Comparison of ENCODE assay signal across 8 mouse cellular contexts in genomic region chr9:27029828-27030762, GRCm38 (mm10). TPM values are rescaled to one million over a fixed set of nuclear protein-coding genes. Genes with fewer than 3 reads are reported as not detected.
DNase-seq lines count a peak whose midpoint lies in the region; ATAC-seq lines count a peak whose summit lies in the region.

Gene Vps26b, minus strand, starts transcription at chr9:27030065.
Gene Ncapd3, plus strand, starts transcription at chr9:27030175.

- H3K4me1 ChIP-seq in hindbrain, embryonic 16.5 days (ENCODE audit: control insufficient read depth, insufficient read depth, low read depth, low read length), result peaks cover 34% of the 10 kb centered on the region

- peak within 1 kb of the TSS; percentile 84 for H3K4me2 ChIP-seq in hindbrain, embryonic 16.5 days (ENCODE audit: low read length)

- WGBS in hindbrain, embryonic 16.5 days, result under 1% methylated on average over 60 of the region's 80 CpGs
- 3% methylated on average over 70 of the region's 80 CpGs for WGBS in macrophage (ENCODE audit: missing documents)

- peak within 1 kb of the TSS; percentile 94 for H3K27ac ChIP-seq in hindbrain, embryonic 16.5 days (ENCODE audit: low read depth, low read length)
- H3K27ac ChIP-seq in macrophage, result peak within 1 kb of the TSS; percentile 76

- peak; percentile 95 for ATAC-seq in hindbrain, embryonic 16.5 days

- no peaks in the 10 kb centered on the region for H3K9me3 ChIP-seq in hindbrain, embryonic 16.5 days (ENCODE audit: control insufficient read depth, low read length)

- peak; percentile 88 for DNase-seq in WW6 (ENCODE audit: low read depth, low spot score)
- peak; percentile 86 to 94 for DNase-seq in cerebellum, postnatal 4 days (ENCODE audit: low spot score in 2 of 2)
- DNase-seq in gastrocnemius, adult 18-20 months (ENCODE audit: low spot score), result peak; percentile 96
- DNase-seq in left cerebral cortex, adult 18-20 months (ENCODE audit: low spot score in 2 of 2), result peak; percentile 94 to 96
- DNase-seq in right cerebral cortex, adult 18-20 months, result peak; percentile 98
- peak; percentile 73 for DNase-seq in urinary bladder, postnatal 10 days (ENCODE audit: low spot score)

- no peaks in the 10 kb centered on the region for H3K27me3 ChIP-seq in hindbrain, embryonic 16.5 days (replicated peaks; ENCODE audit: control insufficient read depth, insufficient read depth, low read length)

- H3K9ac ChIP-seq in hindbrain, embryonic 16.5 days (ENCODE audit: low read depth, low read length), result peak within 1 kb of the TSS; percentile 98

- H3K79me2 ChIP-seq in macrophage (ENCODE audit: inconsistent target), result peaks cover 84% of the 10 kb centered on the region

- no peaks in the 10 kb centered on the region for H3K36me3 ChIP-seq in hindbrain, embryonic 16.5 days (ENCODE audit: control insufficient read depth, insufficient read depth, low read length)
- no peaks in the 10 kb centered on the region for H3K36me3 ChIP-seq in macrophage (ENCODE audit: inconsistent target)

- peak within 1 kb of the TSS; percentile 99 for H3K4me3 ChIP-seq in hindbrain, embryonic 16.5 days (ENCODE audit: low read length)
- peak within 1 kb of the TSS; percentile 85 for H3K4me3 ChIP-seq in macrophage (ENCODE audit: inconsistent target)

RNA-seq across cellular contexts. Expression of gene Vps26b, which starts in this region (rescaled TPM):
- total RNA-seq in gastrocnemius, adult 18-20 months (2021), result 10 to 100 TPM; 22.9 to 25.4 TPM
- 79.7 and 85.7 TPM in 2 replicates for polyA plus RNA-seq in hindbrain, embryonic 16.5 days (2015; fragmentation: Nextera tagmentation; extraction: Ambion mirVana)
- total RNA-seq in left cerebral cortex, adult 18-20 months (2021), result 100 to 1,000 TPM in 1 of 2 experiments, 10 to 100 TPM in 1; 95.3 to 103 TPM
- total RNA-seq in macrophage (2018; cell fraction: chromatin; rRNA removed), result 10 to 100 TPM in 11 of 26 experiments, 1 to 10 TPM in 15; 1.5 to 31.3 (median 8.9) TPM
- 10 to 100 TPM; 20.3 to 42.2 (median 34.0) TPM for total RNA-seq in macrophage (2018; cell fraction: cytosol; rRNA removed)
- total RNA-seq in macrophage (2018; cell fraction: nucleus; rRNA removed), result 10 to 100 TPM in 20 of 26 experiments, 1 to 10 TPM in 6; 8.4 to 41.9 (median 18.1) TPM
- polyA plus RNA-seq in macrophage (2018), result 30.1 to 35.5 TPM (median 31.6 TPM) in 3 replicates

RNA-seq across cellular contexts. Expression of gene Ncapd3, which starts in this region (rescaled TPM):
- total RNA-seq in gastrocnemius, adult 18-20 months (2021), result 1 to 10 TPM; 5.7 to 5.8 TPM
- 11.6 and 15.3 TPM in 2 replicates for polyA plus RNA-seq in hindbrain, embryonic 16.5 days (2015; fragmentation: Nextera tagmentation; extraction: Ambion mirVana)
- total RNA-seq in left cerebral cortex, adult 18-20 months (2021), result 10 to 100 TPM; 17.4 to 18.3 TPM
- total RNA-seq in macrophage (2018; cell fraction: chromatin; rRNA removed), result 10 to 100 TPM; 14.7 to 57.9 (median 39.2) TPM
- total RNA-seq in macrophage (2018; cell fraction: cytosol; rRNA removed), result 1 to 10 TPM; 2.0 to 7.0 (median 5.0) TPM
- total RNA-seq in macrophage (2018; cell fraction: nucleus; rRNA removed), result 10 to 100 TPM in 25 of 26 experiments, 1 to 10 TPM in 1; 7.4 to 48.9 (median 18.8) TPM
- 5.3 to 14.7 TPM (median 8.5 TPM) in 3 replicates for polyA plus RNA-seq in macrophage (2018)

Comparison
In these comparisons a context has a peak if more than half of its experiments do, and no peak if none do; other contexts are left out.
1. Peak in every context shown above with its lines: DNase-seq, ATAC-seq, H3K4me3 ChIP-seq and H3K27ac ChIP-seq.